Mouse (Mus musculus): ENCODE measurements around the gene Plekho2.

Gene Plekho2

GRCm38 (mm10) chr9:65555621-65556020 lies 24.2 kb downstream of the Plekho2 start:
- in situ Hi-C loops (cut with MboI, MseI), result loop anchor here (10.0 kb wide), 1 partner anchor 1631 kb away; no protein-coding TSS in a partner anchor

DNA sequence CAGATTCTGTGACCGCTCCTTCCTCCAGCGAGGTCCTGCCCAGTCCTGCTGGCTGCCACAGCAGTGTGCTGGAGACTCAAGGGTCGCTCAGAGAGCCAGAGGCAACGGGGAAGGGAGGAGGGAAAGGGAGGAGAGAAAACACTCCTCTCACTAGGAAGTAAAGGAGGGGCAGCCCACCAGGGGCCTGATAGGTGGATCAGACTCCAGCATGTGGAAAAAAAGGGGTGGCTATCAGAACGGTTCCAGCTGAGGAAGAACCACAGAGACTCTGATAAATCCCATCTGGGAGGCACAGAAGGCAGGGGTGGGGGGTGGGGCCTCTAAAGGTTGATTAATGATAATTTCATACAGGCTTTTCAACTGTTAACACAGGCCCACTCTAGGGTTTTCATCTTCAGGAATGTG lies 24.8 kb downstream of the Plekho2 start:
- in situ Hi-C loops (cut with MboI, MseI), result loop anchor here (10.0 kb wide), 1 partner anchor 1630 kb away; no protein-coding TSS in a partner anchor

DNA sequence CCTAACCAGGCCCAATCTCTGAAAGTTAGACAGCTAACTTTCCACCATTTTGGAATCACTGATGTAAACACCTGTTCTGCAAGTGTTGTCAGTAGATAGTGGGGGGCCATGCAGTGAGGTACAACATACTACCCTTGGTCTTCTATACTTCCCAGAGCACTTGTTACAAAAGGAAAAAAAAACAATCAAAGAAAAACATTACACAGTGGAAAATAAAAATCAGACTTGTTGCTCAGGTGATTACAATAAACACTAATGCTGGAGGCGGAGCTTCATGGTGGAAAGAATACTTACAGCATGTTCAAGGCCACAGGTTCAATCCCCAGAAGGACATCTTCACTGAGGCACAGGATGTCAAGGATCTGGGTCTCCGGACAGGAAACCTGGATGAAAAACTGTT lies 27.1 kb downstream of the Plekho2 start:
- in situ Hi-C loops (cut with MboI, MseI), result loop anchor here (10.0 kb wide), 1 partner anchor 1628 kb away; no protein-coding TSS in a partner anchor

GRCm38 (mm10) chr9:65552141-65552540 lies 27.7 kb downstream of the Plekho2 start:
- in situ Hi-C loops (cut with MboI, MseI), result loop anchor here (10.0 kb wide), 1 partner anchor 1627 kb away; no protein-coding TSS in a partner anchor

- in situ Hi-C loops (cut with MboI, MseI), result loop anchor here (10.0 kb wide), 1 partner anchor 1626 kb away; no protein-coding TSS in a partner anchor
These were observed 28.8 kb downstream of the Plekho2 start for GRCm38 (mm10) chr9:65551035-65551434.

GRCm38 (mm10) chr9:65550079-65550831 lies 29.6 kb downstream of the Plekho2 start:
- in situ Hi-C loops (cut with MboI, MseI), result loop anchor here (10.0 kb wide), 1 partner anchor 1625 kb away; no protein-coding TSS in a partner anchor

GRCm38 (mm10) chr9:65549643-65550042 lies 30.2 kb downstream of the Plekho2 start:
- in situ Hi-C loops (cut with MboI, MseI), result loop anchor here (10.0 kb wide), 1 partner anchor 1625 kb away; no protein-coding TSS in a partner anchor

DNA sequence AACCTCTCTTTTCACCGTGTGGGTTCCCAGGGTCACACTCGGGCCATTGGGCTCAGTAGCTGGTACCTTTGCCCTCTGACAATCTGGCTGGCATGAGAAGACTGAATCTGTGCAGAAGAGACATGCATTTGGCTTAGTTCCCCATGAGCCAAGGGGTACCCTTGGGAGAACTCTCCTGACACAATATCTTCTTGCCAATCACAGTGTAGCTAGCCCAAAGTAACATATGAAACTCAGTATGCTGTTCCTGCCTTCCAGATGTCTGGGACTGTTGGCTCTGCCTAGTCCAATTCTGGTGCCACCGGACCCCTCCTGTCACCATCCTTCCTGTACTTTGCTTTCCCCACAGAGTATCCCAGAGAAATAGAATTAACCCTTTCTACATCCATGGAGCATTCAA lies 30.7 kb downstream of the Plekho2 start:
- in situ Hi-C loops (cut with MboI, MseI), result no loop called here

DNA sequence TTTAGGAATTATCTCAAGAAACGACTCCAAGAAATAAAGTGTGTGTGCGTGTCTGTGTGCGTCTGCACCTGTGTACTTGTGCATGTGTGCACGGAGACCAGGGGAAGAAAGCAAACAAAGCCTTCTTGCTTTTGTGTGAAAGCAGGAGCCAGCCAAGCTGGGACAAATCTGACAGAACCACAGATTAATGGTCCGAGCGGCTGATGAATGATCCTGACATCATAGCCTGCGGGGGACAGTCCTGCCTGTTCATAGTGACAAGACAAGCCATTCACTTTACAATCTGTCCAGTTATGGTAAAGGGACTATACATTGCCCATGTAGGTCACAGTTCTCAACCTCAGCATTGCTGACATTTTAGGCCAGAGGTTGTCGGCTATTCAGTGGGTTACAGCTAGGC lies 31.5 kb downstream of the Plekho2 start:
- in situ Hi-C loops (cut with MboI, MseI), result no loop called here

DNA sequence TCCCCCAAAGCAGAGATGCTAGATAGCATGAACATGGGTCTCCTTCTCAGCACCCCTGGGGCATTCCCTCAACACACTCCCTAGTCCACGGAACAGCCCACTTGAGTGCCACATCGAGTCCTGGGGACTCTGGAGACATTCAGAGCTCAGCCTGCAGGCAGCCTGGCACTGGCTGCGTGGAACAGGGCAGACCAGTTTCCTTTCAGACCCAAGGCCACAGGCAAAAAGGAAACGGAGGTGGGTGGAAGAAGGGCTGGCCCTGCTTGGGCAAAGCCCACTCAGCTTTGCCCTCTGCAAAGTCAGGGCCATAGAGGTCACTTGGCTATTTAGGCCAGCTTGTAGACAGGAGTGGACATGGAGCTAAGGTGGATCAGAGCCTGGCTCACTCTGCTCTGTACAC lies 32.0 kb downstream of the Plekho2 start:
- in situ Hi-C loops (cut with MboI, MseI), result no loop called here

- in situ Hi-C loops (cut with MboI, MseI), result no loop called here
These were observed 32.7 kb downstream of the Plekho2 start for GRCm38 (mm10) chr9:65547111-65547510.

DNA sequence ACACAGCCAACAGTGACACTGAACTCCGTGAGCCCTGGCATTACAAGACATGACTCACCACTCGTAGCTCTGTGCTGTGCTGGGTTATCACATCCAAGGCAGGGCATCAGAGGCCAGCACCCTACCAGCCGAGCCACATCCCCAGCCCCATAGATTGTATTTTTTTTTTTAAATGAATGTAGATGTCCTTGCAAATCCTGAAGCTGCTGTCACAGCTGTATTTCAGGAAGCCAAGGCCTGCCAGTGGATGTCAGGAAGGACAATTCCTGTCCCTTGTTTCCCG lies 33.5 kb downstream of the Plekho2 start:
- in situ Hi-C loops (cut with MboI, MseI), result no loop called here

GRCm38 (mm10) chr9:65545635-65546412 lies 34.0 kb downstream of the Plekho2 start:
- in situ Hi-C loops (cut with MboI, MseI), result no loop called here

GRCm38 (mm10) chr9:65542111-65542524 lies 37.7 kb downstream of the Plekho2 start:
- in situ Hi-C loops (cut with MboI, MseI), result loop anchor here (5.0 kb wide), 1 partner anchor 35 kb away; no protein-coding TSS in a partner anchor

GRCm38 (mm10) chr9:65541126-65542068 lies 38.4 kb downstream of the Plekho2 start:
- in situ Hi-C loops (cut with MboI, MseI), result loop anchor here (5.0 kb wide), 1 partner anchor 36 kb away; no protein-coding TSS in a partner anchor

DNA sequence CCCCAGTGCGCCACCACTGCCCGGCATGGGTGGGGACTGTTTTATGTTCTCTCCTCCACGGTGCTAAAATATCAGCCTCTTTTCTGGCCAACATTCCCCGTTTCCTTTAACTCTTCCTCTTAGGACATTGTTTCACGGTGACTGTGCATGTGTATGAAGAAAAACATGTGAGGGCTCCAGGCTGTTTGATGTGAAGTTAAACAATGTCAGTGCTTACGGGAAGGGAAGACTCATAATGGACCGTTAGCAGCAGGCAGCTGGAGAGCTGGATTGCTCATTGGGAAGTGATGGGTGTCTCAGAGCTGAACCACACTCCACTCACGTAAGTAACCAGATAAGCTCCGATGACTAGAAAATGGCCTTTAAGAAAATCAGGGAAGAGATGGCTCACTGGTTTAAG lies 40.1 kb downstream of the Plekho2 start:
- in situ Hi-C loops (cut with MboI, MseI), result loop anchor here (5.0 kb wide), 1 partner anchor 38 kb away; no protein-coding TSS in a partner anchor

GRCm38 (mm10) chr9:65537901-65538630 lies 41.8 kb downstream of the Plekho2 start:
- in situ Hi-C loops (cut with MboI, MseI), result no loop called here

DNA sequence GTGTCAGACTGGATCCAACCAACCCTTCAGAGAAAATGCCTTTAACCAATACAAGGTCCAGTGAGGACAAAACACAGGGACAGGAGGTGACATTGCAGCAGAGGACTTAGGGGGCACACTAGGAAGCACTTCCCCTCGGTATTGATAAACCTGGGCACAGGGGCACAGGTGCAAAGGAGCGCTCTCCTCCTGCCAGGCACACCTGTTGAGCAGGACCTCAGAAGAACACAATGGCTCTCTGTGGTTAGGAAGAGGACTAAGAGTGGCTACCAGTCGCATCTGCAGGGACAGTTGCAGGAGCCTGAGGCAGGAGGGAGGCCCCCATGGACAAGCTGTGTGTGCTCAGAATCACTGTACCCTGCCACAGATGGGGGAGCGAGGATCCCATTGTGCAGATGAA lies 43.3 kb downstream of the Plekho2 start:
- in situ Hi-C loops (cut with MboI, MseI), result no loop called here

GRCm38 (mm10) chr9:65535789-65536469 lies 43.9 kb downstream of the Plekho2 start:
- in situ Hi-C loops (cut with MboI, MseI), result no loop called here

DNA sequence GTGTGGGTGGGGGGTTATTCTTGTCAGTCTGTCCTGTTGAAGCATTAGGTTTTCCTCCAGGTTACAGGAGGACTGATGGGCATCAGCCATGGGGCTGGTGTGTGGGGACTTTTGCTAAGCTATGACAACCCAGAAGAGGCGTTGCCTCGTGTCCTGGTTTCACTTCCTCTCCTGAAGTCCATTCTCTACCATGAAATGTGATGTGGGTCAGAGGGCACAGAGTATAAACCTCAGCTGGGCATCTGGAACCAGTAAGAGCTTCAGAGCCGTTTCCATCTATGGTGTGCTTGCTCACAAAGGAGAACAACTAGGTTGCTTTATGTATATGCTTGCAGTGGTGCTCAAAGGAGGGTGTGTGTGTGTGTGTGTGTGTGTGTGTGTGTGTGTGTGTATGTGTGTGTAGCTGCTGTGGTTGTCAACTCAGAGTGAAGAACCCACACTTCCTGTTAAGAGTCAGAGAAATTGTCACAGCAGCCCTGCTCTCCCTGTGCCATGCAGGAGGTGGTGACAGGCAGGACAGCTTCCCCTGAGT lies 44.6 kb downstream of the Plekho2 start:
- in situ Hi-C loops (cut with MboI, MseI), result no loop called here
